Comparison of ENCODE assay signal across 8 mouse cellular contexts in genomic region chr5:124353011-124353725, GRCm38 (mm10). TPM values are rescaled to one million over a fixed set of nuclear protein-coding genes. Genes with fewer than 3 reads are reported as not detected.
A peak's percentile ranks its signal among the peaks of the same experiment; 100 is the strongest.
DNase-seq lines count a peak whose midpoint lies in the region; ATAC-seq and TF ChIP-seq lines count a peak whose summit lies in the region.

No protein-coding gene starts in this region.

- no peaks in the 10 kb centered on the region for H3K27me3 ChIP-seq in forebrain, embryonic 10.5 days (ENCODE audit: poor library complexity, severe bottlenecking)
- no peaks in the 10 kb centered on the region for H3K27me3 ChIP-seq in hindbrain, embryonic 13.5 days
- H3K27me3 ChIP-seq in liver, embryonic 16.5 days (ENCODE audit: control insufficient read depth, insufficient read depth, low read depth, low read length): no peaks in the 10 kb centered on the region
- no peaks in the 10 kb centered on the region for H3K27me3 ChIP-seq in spleen, adult 2 months (ENCODE audit: control insufficient read depth, insufficient read depth, low read length)

- H3K4me1 ChIP-seq in forebrain, embryonic 10.5 days: peaks cover 36% of the 10 kb centered on the region
- H3K4me1 ChIP-seq in hindbrain, embryonic 13.5 days (replicated peaks): peaks cover 58% of the 10 kb centered on the region
- H3K4me1 ChIP-seq in liver, embryonic 16.5 days (ENCODE audit: control insufficient read depth, low read depth, low read length): peaks cover 28% of the 10 kb centered on the region
- H3K4me1 ChIP-seq in spleen, adult 2 months (ENCODE audit: control insufficient read depth, insufficient read depth, insufficient read length): peaks cover 28% of the 10 kb centered on the region

- H3K4me3 ChIP-seq in forebrain, embryonic 10.5 days: peak overlapping the region; percentile 86
- H3K4me3 ChIP-seq in hindbrain, embryonic 13.5 days: peak overlapping the region; percentile 95
- peak overlapping the region; percentile 90 for H3K4me3 ChIP-seq in liver, embryonic 16.5 days (ENCODE audit: low read depth, low read length)
- H3K4me3 ChIP-seq in spleen, adult 2 months (ENCODE audit: extremely low read depth, insufficient read depth, insufficient read length): peak overlapping the region; percentile 81

- peak; percentile 63 for DNase-seq in left cerebral cortex, postnatal 4 days
- DNase-seq in left cerebral cortex, postnatal 25 days (ENCODE audit: low spot score in 2 of 2): no peak
- DNase-seq in adipocyte (ENCODE audit: low spot score): peak; percentile 47
- DNase-seq in forebrain, embryonic 10.5 days (ENCODE audit: extremely low spot score, low spot score): peak; percentile 61
- DNase-seq in spleen, adult 2 months (ENCODE audit: low read depth in 1 of 2, low spot score in 2 of 2): peak in 1 of 2 experiments; percentile 26
- no peak for DNase-seq in frontal cortex, postnatal 36 days (ENCODE audit: low spot score in 2 of 2)

- H3K27ac ChIP-seq in forebrain, embryonic 10.5 days: peak overlapping the region; percentile 100
- peak overlapping the region; percentile 99 for H3K27ac ChIP-seq in hindbrain, embryonic 13.5 days
- H3K27ac ChIP-seq in liver, embryonic 16.5 days (ENCODE audit: low read length): peak overlapping the region; percentile 86
- peak overlapping the region; percentile 80 for H3K27ac ChIP-seq in spleen, adult 2 months (ENCODE audit: insufficient read depth, low read length)

- no peak for TF ChIP-seq POLR2A in spleen, adult 2 months (IDR thresholded peaks at IDR 0.05; ENCODE audit: low read depth, low read length)

- intact Hi-C loops in left cerebral cortex, postnatal 4 days (cut with DNase I): no loop called here
- intact Hi-C loops in left cerebral cortex, postnatal 25 days (cut with DNase I): no loop called here

- peak overlapping the region; percentile 93 for H3K4me2 ChIP-seq in hindbrain, embryonic 13.5 days
- peak overlapping the region; percentile 85 for H3K4me2 ChIP-seq in liver, embryonic 16.5 days (ENCODE audit: low read depth, low read length)

- H3K9me3 ChIP-seq in forebrain, embryonic 10.5 days: no peaks in the 10 kb centered on the region
- H3K9me3 ChIP-seq in hindbrain, embryonic 13.5 days: no peaks in the 10 kb centered on the region
- H3K9me3 ChIP-seq in liver, embryonic 16.5 days (replicated peaks; ENCODE audit: control insufficient read depth, low read length): no peaks in the 10 kb centered on the region

- TF ChIP-seq CTCF in spleen, adult 2 months (IDR thresholded peaks at IDR 0.05; ENCODE audit: extremely low read depth, insufficient read depth, insufficient read length, insufficient replicate concordance): no peak

- under 1% methylated on average over 32 of the region's 32 CpGs for WGBS in forebrain, embryonic 10.5 days
- 0% methylated on average over 31 of the region's 32 CpGs for WGBS in hindbrain, embryonic 13.5 days
- WGBS in liver, embryonic 16.5 days (ENCODE audit: insufficient replicate concordance): under 1% methylated on average over 32 of the region's 32 CpGs
- under 1% methylated on average over 30 of the region's 32 CpGs for WGBS in spleen, adult 2 months

- peak overlapping the region; percentile 99 for H3K9ac ChIP-seq in hindbrain, embryonic 13.5 days
- H3K9ac ChIP-seq in liver, embryonic 16.5 days (ENCODE audit: low read depth, low read length): peak overlapping the region; percentile 94

- no peak for ATAC-seq in hindbrain, embryonic 13.5 days (ENCODE audit: low FRiP score)
- no peak for ATAC-seq in liver, embryonic 16.5 days (ENCODE audit: low read depth)

- peaks cover 41% of the 10 kb centered on the region for H3K36me3 ChIP-seq in forebrain, embryonic 10.5 days (replicated peaks)
- peaks cover 16% of the 10 kb centered on the region for H3K36me3 ChIP-seq in hindbrain, embryonic 13.5 days
- H3K36me3 ChIP-seq in liver, embryonic 16.5 days (ENCODE audit: control insufficient read depth, insufficient read depth): peaks cover 12% of the 10 kb centered on the region
- peaks cover 12% of the 10 kb centered on the region for H3K36me3 ChIP-seq in spleen, adult 2 months (ENCODE audit: control insufficient read depth, insufficient read depth, low read length)

RNA-seq across cellular contexts. Expression of gene Cdk2ap1, which starts 9.7 kb away (rescaled TPM):
- 100 to 1,000 TPM; 112 to 119 TPM for total RNA-seq in left cerebral cortex, postnatal 4 days (2021)
- total RNA-seq in left cerebral cortex, postnatal 25 days (2021): 100 to 1,000 TPM; 154 to 177 TPM
- polyA plus RNA-seq in forebrain, embryonic 10.5 days (2016; fragmentation: Nextera tagmentation; extraction: Ambion mirVana): 57.3 and 64.7 TPM in 2 replicates
- 67.9 and 68.6 TPM in 2 replicates for polyA plus RNA-seq in hindbrain, embryonic 13.5 days (2015; fragmentation: Nextera tagmentation; extraction: Ambion mirVana)
- polyA plus RNA-seq in liver, embryonic 16.5 days (2015; fragmentation: Nextera tagmentation; extraction: Ambion mirVana): 6.2 and 6.3 TPM in 2 replicates
- 60.4 and 69.3 TPM in 2 replicates for polyA plus RNA-seq in spleen, adult 2 months (2012; rRNA removed)

RNA-seq across cellular contexts. Expression of gene 2810006K23Rik, which starts 25.3 kb away (rescaled TPM):
- total RNA-seq in left cerebral cortex, postnatal 4 days (2021): 10 to 100 TPM in 1 of 2 experiments, 1 to 10 TPM in 1; 8.6 to 11.1 TPM
- 10 to 100 TPM; 16.4 to 17.5 TPM for total RNA-seq in left cerebral cortex, postnatal 25 days (2021)
- 24.9 and 25.7 TPM in 2 replicates for polyA plus RNA-seq in forebrain, embryonic 10.5 days (2016; fragmentation: Nextera tagmentation; extraction: Ambion mirVana)
- polyA plus RNA-seq in hindbrain, embryonic 13.5 days (2015; fragmentation: Nextera tagmentation; extraction: Ambion mirVana): 15.5 and 16.2 TPM in 2 replicates
- 5.7 and 5.9 TPM in 2 replicates for polyA plus RNA-seq in liver, embryonic 16.5 days (2015; fragmentation: Nextera tagmentation; extraction: Ambion mirVana)
- polyA plus RNA-seq in spleen, adult 2 months (2012; rRNA removed): 2.7 and 4.2 TPM in 2 replicates

RNA-seq across cellular contexts. Expression of gene Mphosph9, which starts 25.4 kb away (rescaled TPM):
- 10 to 100 TPM; 17.9 to 26.7 TPM for total RNA-seq in left cerebral cortex, postnatal 4 days (2021)
- 10 to 100 TPM; 17.5 to 23.1 TPM for total RNA-seq in left cerebral cortex, postnatal 25 days (2021)
- polyA plus RNA-seq in forebrain, embryonic 10.5 days (2016; fragmentation: Nextera tagmentation; extraction: Ambion mirVana): 19.5 and 20.9 TPM in 2 replicates
- polyA plus RNA-seq in hindbrain, embryonic 13.5 days (2015; fragmentation: Nextera tagmentation; extraction: Ambion mirVana): 14.0 and 14.3 TPM in 2 replicates
- 4.1 and 4.2 TPM in 2 replicates for polyA plus RNA-seq in liver, embryonic 16.5 days (2015; fragmentation: Nextera tagmentation; extraction: Ambion mirVana)
- 3.8 and 4.4 TPM in 2 replicates for polyA plus RNA-seq in spleen, adult 2 months (2012; rRNA removed)

Comparison
In these comparisons a context has a peak if more than half of its experiments do, and no peak if none do; other contexts are left out.
1. DNase-seq: peak in left cerebral cortex, postnatal 4 days (single experiment), adipocyte (single experiment) and forebrain, embryonic 10.5 days (single experiment); none in left cerebral cortex, postnatal 25 days (0 of 2) and frontal cortex, postnatal 36 days (0 of 2).
2. Peak in every context shown above with its lines, with median percentiles within 50 percentile points of each other: H3K27ac ChIP-seq and H3K4me3 ChIP-seq.